Mouse (Mus musculus) lung, postnatal 0 days (tissue): Measurements from ENCODE around the gene Tbc1d14.

Experiments used
- CTCF ChIP-seq: IDR thresholded peaks from 2 replicates; pipeline ENCODE4 v1.5.1; 2016; ENCODE audit warnings: antibody characterized with exemption, mild to moderate bottlenecking
- EP300 ChIP-seq: IDR thresholded peaks from 2 replicates; pipeline ENCODE4 v1.6.1; 2016; ENCODE audit warnings: antibody characterized with exemption, mild to moderate bottlenecking, control low read depth

DNA sequence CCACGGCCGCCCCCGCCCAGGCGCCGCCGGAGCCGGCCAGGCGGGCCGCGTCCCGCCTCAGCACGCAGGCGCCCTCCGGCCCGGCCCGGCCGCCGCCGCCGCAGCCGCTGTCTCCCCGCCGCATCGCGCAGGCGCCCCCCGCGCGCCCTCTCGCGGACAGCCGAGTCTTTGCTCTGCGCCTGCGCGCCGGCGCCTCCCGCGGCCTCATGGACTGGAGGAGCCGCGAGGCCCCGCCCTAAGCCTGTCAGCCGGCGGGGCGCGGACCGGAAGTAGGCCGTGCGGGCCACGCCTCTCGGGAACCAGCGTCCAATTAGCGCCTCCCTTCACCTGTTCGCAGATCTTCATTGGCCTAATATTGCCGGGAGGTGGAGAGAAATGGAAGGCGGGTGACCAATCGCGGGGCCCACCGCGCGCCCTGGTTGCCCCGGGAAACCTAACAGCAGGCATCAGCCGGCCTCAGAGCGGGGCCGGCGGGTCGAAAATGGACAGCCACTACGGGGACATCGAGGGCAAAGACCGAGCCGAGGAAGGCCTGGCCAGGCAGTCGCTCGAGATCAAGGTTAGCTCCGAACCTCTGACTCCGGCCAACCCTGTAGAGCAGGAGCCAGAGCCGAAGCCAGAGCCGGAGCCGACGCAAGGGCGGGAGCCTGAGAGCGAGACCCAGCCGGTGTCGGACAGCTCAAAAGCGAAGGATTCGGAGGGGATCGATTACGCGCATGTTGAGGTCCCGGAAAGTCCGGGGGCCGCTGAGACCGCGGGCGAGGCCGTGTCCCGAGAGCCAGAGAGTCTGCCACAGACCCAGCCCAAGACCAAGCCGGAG lies 108.7 kb downstream of the Tbc1d14 start, which contains the start of the genes Tada2b and Ccdc96:
- TF ChIP-seq CTCF: peak; percentile 65
- TF ChIP-seq EP300: no peak
